Mouse (Mus musculus) heart, embryonic 14.5 days (tissue): ENCODE results near the gene Glra4. TPM values are rescaled to one million over a fixed set of nuclear protein-coding genes. Genes with fewer than 3 reads are reported as not detected.
"Not testable (repeated sequence)": the region's sequence is repeated elsewhere in the genome, so short reads cannot be mapped to it uniquely, and the experiment has no call there.

Source experiments
- ATAC-seq: fragments of 200-750 bp; cut with Nextera tagmentation; 2 replicates; pipeline ENCODE4 v1.8.0; 2017; ENCODE audit warnings: low read depth, moderate TSS enrichment; ENCODE audit not compliant: insufficient number of reproducible peaks, insufficient read depth, low FRiP score
- H3K27ac ChIP-seq, 2 experiments: fragments of 200-500 bp in 1 of 2; fragments of 300-500 bp in 1 of 2; sonication (generic) in 1 of 2; replicated peaks in 1 of 2; 2 replicates each; pipeline ENCODE4 v1.5.1; 2012 to 2014; ENCODE audit warnings: low read depth in 2 of 2, low read length in 2 of 2, control low read depth in 1 of 2, mild to moderate bottlenecking in 1 of 2, mixed read lengths in 1 of 2; ENCODE audit not compliant: control insufficient read depth in 1 of 2, insufficient read depth in 1 of 2
- H3K27me3 ChIP-seq: fragments of 300-500 bp; sonication (generic); 2 replicates; pipeline ENCODE4 v1.6.1; 2014; ENCODE audit warnings: mild to moderate bottlenecking, low read length, control low read depth; ENCODE audit not compliant: control insufficient read depth, insufficient read depth
- H3K36me3 ChIP-seq: fragments of 300-500 bp; sonication (generic); 2 replicates; pipeline ENCODE4 v1.6.1; 2014; ENCODE audit warnings: mild to moderate bottlenecking, control low read depth, low read length, mixed read lengths; ENCODE audit not compliant: control insufficient read depth, insufficient read depth
- H3K4me1 ChIP-seq, 2 experiments: fragments of 200-500 bp in 1 of 2; fragments of 300-500 bp in 1 of 2; sonication (generic) in 1 of 2; 2 replicates each; pipeline ENCODE4 v1.6.1; 2012 to 2014; ENCODE audit warnings: low read length in 2 of 2, control low read depth in 1 of 2, mixed read lengths in 1 of 2; ENCODE audit not compliant: control insufficient read depth in 2 of 2, insufficient read depth in 2 of 2
- H3K4me2 ChIP-seq: fragments of 300-500 bp; sonication (generic); 2 replicates; pipeline ENCODE4 v1.6.1; 2014; ENCODE audit warnings: mild to moderate bottlenecking, low read length
- H3K4me3 ChIP-seq, 2 experiments: fragments of 200-500 bp in 1 of 2; fragments of 300-500 bp in 1 of 2; sonication (generic) in 1 of 2; 2 replicates each; pipeline ENCODE4 v1.5.1; 2012 to 2014; ENCODE audit warnings: low read length in 2 of 2, mild to moderate bottlenecking in 2 of 2, control low read depth in 1 of 2, low read depth in 1 of 2, moderate library complexity in 1 of 2; ENCODE audit not compliant: control insufficient read depth in 1 of 2, insufficient read depth in 1 of 2
- H3K9ac ChIP-seq: fragments of 300-500 bp; sonication (generic); 2 replicates; pipeline ENCODE4 v1.6.1; 2014; ENCODE audit warnings: mild to moderate bottlenecking, low read length
- H3K9me3 ChIP-seq: fragments of 300-500 bp; sonication (generic); 2 replicates; pipeline ENCODE4 v1.6.1; 2016; ENCODE audit warnings: low read length, control low read depth; ENCODE audit not compliant: control insufficient read depth
- WGBS: fragments of 180-500 bp; shearing (Covaris S2); extraction: QIAGEN DNeasy Blood & Tissue Kit; methylation state at CpG from one replicate; pipeline ENCODE4 v1.1.7; 2014; 5-methylcytosine and 5-hydroxymethylcytosine counted together
- polyA plus RNA-seq: library from polyadenylated mRNA; unstranded; fragments of >200 nt; fragmentation: Nextera tagmentation; extraction: Ambion mirVana; gene quantifications from 2 replicates; pipeline ENCODE4 v1.2.1, GENCODE M21; 2014

The Glra4 gene
- polyA plus RNA-seq, 1 experiment from 2014 or later = 0.12 TPM

DNA sequence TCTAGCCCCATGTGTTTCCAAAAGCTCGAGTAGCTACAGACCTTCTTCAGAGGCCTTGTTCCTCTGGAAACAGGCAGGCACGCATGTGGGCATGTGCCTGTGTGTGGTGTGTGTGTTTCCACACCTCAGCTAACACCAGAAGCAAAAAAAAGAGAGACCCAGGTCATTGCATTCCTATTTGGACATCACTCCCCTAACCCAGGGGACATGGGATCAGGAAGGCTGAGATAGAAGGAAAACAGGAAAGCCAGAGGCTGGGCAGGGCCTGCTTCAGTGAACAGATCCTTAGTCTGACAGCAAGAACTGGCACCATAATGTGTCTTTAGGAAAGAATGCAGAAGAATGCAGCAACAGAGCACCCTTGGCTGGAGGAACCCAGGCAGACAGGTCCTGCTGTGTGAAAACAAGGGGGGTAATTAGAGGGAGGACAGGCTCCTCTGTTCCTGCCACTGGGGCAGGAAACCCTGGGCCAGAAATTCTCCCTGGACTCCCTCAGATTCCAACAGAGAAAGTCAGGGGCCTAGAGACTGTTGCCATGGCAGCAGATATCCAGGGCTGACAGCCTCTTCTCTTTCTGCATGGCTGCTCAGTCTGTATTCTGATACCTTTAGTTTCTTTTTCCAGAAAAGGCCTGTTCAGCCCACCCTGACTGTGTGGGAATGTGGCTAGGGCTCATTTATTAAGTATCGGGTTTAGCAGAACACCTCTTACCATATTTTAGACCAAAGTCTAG lies 65.0 kb downstream of the Glra4 start:
- not testable (repeated sequence) for H3K4me2 ChIP-seq, H3K9ac ChIP-seq, H3K36me3 ChIP-seq, H3K4me1 ChIP-seq, H3K4me3 ChIP-seq, H3K27ac ChIP-seq, H3K9me3 ChIP-seq, ATAC-seq, H3K27me3 ChIP-seq
- 62% methylated on average over 3 of the region's 3 CpGs for WGBS

DNA sequence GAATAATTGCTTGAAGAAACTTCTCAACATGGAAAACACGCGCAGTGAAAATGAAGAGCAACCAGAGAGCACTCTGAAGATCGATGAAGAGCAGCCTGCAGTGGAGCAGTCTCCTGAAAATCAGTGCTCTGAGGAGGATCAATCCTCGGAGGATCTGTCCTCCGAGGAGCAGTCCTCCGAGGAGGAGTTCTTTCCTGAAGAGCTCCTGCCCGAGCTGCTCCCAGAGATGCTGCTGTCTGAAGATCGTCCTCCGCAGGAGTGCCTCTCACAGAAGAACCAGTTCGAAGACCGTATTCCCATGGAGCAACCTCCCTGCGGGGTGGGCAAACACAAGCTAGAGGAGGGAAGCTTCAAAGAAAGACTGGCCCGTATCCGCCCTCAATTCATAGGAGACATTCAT lies 71.2 kb downstream of the Glra4 start:
- 25% methylated on average over 14 of the region's 14 CpGs for WGBS
- peak overlapping the region; percentile 54 to 66 for H3K4me3 ChIP-seq
- no peaks in the 10 kb centered on the region for H3K9me3 ChIP-seq
- 0 out of 2 replicates have a peak, but pooled peaks have one; percentile 26 for ATAC-seq
- no peaks in the 10 kb centered on the region for H3K36me3 ChIP-seq
- H3K27me3 ChIP-seq = no peaks in the 10 kb centered on the region
- peak overlapping the region; percentile 83 for H3K9ac ChIP-seq
- no peaks in the 10 kb centered on the region for H3K4me1 ChIP-seq
- peak overlapping the region; percentile 80 to 82 for H3K27ac ChIP-seq
- H3K4me2 ChIP-seq = peak overlapping the region; percentile 68

DNA sequence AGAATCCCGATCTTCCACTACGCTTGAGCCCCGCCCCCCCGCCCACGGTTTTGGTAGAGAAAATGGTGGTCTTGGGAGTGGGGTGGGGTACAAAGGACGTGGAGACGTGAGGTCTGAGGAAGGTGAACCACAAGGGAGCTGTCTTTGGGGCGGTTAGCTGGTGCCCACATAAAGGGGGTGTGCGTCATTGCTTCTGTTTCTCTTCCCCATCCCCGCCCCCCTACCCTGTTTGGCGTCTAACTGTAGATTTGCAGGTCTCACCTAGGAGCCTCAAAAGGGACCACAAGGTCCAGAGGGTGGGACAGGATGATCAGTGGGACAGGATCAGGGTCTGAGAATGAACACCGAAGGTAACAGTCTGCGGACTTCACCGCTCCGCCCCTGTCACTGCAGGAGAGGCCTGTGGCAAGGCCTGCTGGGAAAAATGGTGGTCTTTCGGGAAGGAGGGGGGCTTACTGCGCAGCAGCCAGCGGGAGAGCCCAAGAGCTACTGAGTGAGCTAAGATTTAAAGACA lies 71.7 kb downstream of the Glra4 start:
- Histone ChIP-seq H3K4me3 (peak overlapping the region; percentile 54 to 66), H3K36me3 (no peaks in the 10 kb centered on the region), H3K4me1 (no peaks in the 10 kb centered on the region), H3K9ac (peak overlapping the region; percentile 83), H3K9me3 (no peaks in the 10 kb centered on the region), H3K27me3 (no peaks in the 10 kb centered on the region), H3K27ac (peak overlapping the region; percentile 80 to 82), H3K4me2 (peak overlapping the region; percentile 68)
- peak; percentile 78 for ATAC-seq
- 14% methylated on average over 17 of the region's 18 CpGs for WGBS

Other genes starting within 250 kb of the Glra4 start
- gene Kir3dl2, start 236.1 kb downstream of the Glra4 start, polyA plus RNA-seq = not detected in 2 replicates
- gene Tceal3, start 189.3 kb downstream of the Glra4 start, polyA plus RNA-seq = 1.7 and 3.0 TPM in 2 replicates
- gene Tceal1, start 72.2 kb downstream of the Glra4 start, polyA plus RNA-seq = 11.3 and 12.0 TPM in 2 replicates
- gene Morf4l2, start 36.5 kb downstream of the Glra4 start, polyA plus RNA-seq = 324 and 341 TPM in 2 replicates
- 3.6 and 3.8 TPM in 2 replicates for gene Plp1, start 42.5 kb upstream of the Glra4 start, polyA plus RNA-seq
- gene Rab9b, start 88.6 kb upstream of the Glra4 start, polyA plus RNA-seq = 0.27 and 0.57 TPM in 2 replicates
- not detected in 2 replicates for gene H2bfm, start 147.2 kb upstream of the Glra4 start, polyA plus RNA-seq
- 15.0 and 21.0 TPM in 2 replicates for gene Tmsb15b2, start 195.4 kb upstream of the Glra4 start, polyA plus RNA-seq
- gene Tmsb15l, start 196.7 kb upstream of the Glra4 start, polyA plus RNA-seq = 0.71 and 2.2 TPM in 2 replicates
- 13.7 and 16.2 TPM in 2 replicates for gene Tmsb15b1, start 196.7 kb upstream of the Glra4 start, polyA plus RNA-seq
- gene Zcchc18, start 213.0 kb upstream of the Glra4 start, polyA plus RNA-seq = 1.5 and 1.8 TPM in 2 replicates